Mouse (Mus musculus) spleen, embryonic (tissue): ENCODE measurements at regions not wholly inside any gene's neighbourhood (a gene's known extent, or its start where the extent isn't known, plus 50 kb on each side); places are given as distances from the start of the nearest gene placed in this dataset.

ENCODE experiments used
- CTCF ChIA-PET: fragments of 350-600 bp; sonication (Branson Sonifier 250); formaldehyde crosslinking; loops from one replicate; lab custom pipeline; 2022; lab: Charles Lee

DNA sequence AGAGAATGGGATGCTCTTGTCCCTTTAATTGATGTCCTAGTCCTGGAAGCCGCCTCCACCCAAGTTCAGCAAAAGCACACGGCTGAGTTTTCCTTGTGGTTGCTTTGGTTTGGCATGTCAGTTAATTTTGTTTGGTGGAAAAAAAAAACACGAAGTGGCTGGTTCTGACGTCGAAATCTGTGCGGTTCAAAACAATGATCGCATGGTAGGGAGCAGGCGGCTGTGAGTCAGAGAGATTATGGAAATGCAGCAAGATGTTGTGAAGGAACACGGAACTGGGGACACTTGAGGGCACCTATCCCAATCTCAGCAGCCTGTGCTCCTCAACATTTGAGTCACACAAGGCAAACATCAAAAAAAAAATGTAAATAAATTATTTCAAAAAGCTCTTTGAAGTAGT lies 266.1 kb downstream of the Gm826 start:
- CTCF ChIA-PET = no interaction called here

DNA sequence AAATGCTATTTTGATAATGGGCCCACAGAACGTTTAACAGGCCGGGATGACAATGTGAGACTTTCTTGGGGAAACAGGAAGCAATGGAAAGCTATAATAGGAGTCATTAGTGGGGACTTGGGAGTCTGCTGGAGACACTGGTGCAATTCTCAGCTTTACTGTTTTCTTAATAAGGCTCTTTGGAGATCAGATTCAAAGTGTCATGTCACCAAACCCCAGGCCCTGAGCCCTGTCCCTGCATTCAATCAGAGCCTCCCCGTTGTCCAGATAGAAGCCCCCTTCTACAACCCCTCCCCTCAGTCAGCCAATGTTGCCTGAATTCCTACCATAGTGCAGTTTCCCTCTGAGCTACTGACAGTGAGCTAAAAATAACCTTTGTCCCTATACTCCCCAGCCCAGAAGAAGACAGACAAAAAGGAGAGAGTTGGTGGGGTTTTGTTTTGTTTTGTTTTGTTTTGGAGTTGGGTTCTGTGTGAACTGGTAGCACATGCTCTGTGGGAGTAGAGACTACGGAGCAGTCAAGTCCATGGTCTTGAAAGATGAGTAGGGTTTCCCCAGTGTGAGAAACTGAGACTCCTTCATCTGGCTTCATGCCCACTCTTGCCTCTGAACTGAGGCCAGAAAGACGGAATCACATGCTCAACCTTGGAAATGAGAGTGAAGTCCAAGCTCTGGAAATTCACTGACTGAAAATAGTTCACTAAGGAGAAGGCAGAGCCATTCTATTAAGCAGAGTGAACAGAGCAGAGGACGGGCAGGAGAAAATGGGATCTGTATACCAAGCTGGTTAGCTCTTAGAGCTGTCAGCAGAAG lies 267.3 kb downstream of the Gm826 start:
- CTCF ChIA-PET = no interaction called here

DNA sequence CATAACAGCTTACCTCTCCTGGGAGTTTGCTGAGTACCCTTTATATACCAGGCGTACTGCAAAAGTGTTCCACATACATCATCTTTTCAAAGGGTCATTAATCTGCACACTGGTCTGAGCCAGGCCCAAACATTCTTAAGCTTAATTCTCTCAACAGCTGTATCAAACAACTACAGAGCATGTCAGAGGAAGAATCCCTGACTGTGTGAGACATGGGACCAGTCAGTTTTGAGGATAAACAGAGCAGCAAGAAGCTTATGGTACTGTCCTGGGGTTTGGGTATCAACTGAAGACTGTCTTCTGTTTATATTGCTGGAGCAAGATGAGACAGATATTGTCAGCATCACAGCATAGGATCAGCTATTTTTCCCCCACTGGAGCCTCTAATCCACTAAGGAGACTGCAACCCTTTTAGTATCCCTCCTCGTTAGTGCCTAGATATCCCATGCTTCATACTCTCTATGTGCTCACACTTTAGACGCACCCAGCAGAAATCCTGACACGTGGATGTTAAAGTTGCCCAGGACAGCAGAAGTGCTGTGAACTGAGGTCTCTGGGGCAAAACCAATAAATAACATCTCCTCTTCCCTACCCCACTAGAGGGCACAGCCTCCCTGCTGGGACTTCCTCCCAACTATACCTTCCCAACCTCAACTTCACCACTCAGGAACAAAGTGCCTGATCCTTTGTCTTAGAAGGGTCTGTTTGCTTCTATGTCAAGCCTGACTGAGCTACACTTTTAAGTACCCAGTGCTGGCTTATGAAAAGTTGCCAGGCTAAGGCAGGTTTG lies 271.6 kb downstream of the Gm826 start:
- CTCF ChIA-PET = no interaction called here

DNA sequence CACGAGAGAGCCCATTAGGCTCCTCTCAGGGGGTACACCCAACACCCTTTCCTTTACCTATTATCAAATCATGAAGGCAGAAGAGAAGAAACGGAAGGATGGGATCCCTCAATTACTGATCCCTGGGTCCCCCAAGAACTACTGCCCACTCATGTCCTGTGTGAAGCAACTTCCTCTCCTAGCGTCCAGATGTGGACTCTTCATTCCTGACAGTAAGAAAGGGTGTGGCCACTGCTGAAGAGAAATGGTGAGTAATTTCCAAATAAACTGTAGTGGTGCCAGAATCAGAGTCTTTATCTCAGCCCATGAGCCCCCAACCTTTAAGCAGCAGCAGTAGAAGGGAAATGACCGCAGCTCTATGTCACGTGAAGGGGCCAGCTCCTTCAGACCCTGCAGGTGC lies 273.9 kb downstream of the Gm826 start:
- CTCF ChIA-PET = no interaction called here

DNA sequence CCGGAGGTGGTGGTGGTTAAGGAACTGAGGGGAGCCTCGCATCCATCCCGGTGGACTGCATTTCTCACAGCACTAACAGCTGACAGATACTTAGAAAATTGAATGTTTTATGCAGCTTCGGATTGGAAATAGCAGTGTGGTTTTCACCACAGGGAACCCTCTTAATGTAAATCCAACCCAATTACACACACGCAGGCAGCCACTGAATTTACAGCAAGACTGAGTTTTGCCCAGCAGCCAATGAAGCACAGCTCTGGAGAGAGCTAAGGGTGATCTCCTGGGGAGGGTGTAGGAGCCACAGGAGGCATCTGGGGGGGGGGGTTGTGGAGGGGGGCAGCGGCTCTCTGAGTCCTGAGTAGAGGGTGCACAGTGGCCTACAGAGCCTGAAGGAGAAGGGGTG lies 276.8 kb downstream of the Gm826 start:
- CTCF ChIA-PET = no interaction called here

DNA sequence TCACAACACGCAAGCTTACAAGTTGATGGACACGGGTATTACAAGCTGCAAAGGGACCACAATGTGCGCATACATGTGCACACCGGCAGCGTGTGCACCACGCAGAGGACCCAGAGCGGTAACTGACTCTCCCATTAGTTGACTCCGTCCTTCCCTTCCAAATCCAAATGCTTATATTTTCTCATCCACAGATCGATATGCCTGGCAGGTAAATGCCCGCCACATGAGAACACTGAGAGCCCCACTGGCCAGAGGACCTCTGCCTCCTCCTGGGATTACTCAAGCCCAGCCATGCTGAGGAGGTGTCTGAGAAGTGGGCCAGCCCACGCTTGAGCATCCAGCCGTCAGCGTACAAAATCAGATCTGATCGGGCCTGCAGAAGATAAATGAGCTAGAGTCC lies 279.6 kb downstream of the Gm826 start:
- CTCF ChIA-PET = no interaction called here

DNA sequence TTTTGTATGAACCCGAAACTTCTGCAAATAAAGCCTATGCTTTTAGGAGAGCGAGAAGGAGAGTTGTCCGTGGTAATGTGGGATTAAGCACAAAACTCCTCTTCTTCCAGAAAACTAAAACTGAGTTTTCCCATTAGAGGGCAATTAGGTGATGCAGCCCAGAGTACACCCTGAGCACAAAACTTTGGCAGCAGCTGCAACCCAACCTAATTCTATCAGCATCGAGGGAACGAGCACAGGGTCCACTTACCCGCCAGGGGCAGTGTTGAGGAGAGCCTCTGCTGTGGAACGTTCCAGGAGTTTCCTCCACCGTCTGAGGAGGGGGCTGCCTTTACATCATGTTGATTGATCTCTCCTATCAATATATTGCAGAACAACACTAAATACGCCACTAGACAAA lies 285.7 kb downstream of the Gm826 start:
- CTCF ChIA-PET = interaction anchor here (0.7 kb wide), 1 partner anchor 401 kb away, joined by 4 read pairs; no protein-coding TSS in a partner anchor

DNA sequence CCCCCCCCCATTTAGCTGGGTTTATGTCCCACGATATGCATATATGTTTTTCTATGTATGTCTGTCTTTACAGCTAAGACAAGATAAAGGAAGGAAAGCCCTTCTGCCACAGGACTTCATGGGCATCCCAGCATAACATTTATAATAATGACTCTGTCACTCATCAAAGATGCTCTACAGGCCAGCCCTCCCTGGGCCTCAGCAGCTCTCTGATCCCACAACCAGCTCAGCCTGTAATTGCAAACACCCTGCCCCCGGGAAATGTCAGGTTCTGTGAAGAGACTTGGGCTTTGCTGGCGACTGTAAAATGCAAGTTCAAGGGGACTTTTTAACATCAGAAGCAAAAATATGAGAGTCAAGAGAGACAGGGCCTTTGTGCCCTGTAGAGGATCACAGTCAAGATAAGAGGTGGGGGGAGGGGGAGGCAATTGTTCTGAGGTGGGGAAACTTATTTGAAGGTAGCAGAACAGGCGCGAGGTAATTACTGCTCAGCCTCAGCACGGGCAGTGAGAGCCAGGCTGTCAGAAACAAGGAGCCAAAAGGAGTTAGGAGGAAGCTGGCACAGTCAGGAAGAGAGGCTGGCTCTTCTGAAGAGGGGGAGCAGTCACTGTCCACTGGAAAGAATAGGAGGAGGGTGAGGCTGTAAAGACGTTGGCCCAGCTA lies 286.9 kb downstream of the Gm826 start:
- CTCF ChIA-PET = no interaction called here

DNA sequence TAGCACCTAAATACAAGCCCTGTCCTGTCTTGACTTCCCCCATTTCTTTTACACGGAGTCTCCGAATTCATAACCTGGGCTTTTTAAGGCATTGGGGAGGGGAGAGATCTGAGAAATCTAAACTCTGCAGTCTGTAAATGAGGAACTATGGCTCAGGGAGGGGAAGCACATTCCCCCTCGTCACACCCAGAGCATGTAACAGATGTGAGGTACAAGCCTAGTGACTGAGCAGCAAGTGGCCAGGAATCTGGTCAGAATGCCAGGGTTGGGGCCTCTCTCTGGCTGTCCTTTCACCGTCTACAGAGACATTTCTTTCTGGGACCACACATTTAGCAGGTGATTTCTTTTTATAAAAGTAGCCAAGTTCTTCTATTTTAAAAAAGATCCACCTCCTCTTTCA lies 289.4 kb downstream of the Gm826 start:
- CTCF ChIA-PET = no interaction called here

DNA sequence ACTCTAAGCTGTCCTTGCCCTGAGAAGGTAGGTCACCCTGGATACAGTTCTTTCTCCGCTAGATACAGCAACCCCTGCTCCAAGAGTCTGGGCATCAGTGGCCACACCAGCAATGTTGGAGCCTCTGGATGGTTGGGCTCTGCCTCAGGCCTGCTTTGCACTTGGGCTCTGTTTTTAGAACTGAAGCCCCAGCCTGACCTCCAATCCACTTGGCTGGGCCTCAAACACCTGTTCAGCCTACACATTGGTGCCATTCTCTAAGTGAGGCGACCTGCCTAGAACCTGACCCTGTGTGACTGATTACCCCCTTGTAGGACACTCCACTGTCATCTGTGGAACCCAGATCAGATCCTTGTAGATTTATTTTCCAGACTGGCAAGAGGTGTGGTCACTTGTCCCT lies 289.8 kb downstream of the Gm826 start:
- CTCF ChIA-PET = no interaction called here

DNA sequence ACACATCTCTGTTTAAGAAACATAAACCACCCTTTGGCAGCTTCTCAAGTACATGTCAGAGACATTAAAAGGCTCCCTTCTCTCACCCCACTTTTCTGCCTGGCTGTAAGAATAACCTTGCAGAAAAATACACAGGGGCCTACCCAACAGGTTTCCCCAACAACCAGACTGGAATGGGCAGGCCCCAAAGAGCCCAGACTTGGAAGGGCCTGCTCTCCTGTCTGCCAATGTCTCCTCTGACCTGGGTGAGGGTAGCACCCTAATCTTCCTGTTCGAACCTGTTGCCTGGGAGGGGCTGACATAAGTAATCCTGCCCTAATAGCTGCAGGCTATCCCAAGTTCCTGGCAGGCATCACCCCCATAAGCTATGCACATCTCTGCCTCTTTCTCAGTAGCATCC lies 304.5 kb downstream of the Gm826 start:
- CTCF ChIA-PET = no interaction called here

DNA sequence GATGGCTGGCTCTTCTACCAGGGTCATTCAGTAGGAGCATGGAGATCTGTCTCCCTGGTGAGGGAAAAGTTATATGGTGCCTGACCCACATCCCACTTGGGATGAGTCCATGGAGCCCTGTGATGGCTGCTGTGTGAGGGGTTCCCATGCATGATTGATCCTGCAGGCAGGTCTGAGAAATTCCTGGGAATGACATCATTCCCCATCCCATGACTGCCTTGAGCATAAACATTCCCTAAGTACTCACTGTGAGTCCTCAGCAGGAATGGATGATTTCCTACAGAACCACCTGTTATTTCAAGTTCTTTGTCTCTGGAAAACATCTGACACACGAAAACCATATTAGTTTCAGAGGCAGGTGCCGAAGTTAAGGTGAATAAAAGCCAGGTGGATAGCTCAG lies 305.5 kb downstream of the Gm826 start:
- CTCF ChIA-PET = no interaction called here

DNA sequence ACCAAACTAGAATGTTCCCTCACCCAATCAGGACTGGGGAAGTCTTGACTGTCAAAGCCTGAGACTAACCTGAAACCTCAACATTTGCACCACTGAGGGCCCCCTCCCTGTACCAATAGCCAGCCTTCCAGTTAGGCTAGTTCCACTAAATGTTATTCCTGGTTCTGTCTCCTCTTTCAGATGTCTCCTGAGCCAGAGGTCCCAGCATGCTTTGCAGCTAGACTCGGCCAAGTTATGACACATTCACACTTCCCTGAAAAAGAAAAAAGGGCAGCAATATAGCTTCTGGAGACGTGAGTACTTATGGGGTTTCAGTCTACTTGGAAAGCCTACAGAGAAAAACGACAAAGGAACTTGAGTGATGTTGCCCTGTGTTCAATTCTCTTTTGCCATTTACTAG lies 308.1 kb downstream of the Gm826 start:
- CTCF ChIA-PET = no interaction called here

DNA sequence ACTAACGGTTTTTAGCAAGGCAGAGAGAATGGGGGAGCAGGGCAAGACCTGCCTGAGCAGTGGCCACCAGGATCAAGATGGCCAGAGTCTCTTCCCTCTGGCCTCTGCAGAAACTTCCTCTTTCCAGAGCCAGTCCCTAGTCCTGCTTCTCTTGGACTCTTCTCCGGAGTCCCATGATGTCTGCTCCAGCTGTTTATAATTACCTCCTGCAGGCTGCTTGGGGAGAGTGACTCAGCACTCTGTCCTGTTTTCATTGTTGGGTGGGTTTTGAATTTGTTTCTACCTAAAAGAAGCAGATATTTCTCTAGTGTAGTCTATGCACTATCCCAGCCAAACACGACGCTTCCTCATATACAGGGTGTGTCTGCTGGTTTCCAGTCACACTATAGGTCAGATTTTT lies 312.4 kb downstream of the Gm826 start:
- CTCF ChIA-PET = no interaction called here

DNA sequence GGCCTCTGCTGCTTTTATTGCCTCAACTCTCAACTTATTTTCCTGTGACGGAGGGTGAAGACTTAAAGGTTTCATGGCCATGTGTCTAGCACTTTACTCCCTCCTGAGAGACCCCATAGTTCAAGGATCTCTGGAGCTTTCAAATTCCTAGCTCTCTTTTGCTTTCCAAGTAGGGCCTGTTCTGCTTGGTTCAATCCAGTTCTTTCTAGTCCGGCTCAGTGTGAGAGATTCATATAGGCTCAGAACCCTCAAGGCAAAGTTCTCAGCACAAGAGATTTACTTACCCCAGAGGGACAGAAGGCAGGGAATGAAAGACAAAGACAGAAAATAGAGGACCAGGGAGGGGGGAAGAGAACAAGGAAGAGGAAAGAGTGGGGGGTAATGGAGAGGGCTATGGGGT lies 313.1 kb downstream of the Gm826 start:
- CTCF ChIA-PET = no interaction called here

DNA sequence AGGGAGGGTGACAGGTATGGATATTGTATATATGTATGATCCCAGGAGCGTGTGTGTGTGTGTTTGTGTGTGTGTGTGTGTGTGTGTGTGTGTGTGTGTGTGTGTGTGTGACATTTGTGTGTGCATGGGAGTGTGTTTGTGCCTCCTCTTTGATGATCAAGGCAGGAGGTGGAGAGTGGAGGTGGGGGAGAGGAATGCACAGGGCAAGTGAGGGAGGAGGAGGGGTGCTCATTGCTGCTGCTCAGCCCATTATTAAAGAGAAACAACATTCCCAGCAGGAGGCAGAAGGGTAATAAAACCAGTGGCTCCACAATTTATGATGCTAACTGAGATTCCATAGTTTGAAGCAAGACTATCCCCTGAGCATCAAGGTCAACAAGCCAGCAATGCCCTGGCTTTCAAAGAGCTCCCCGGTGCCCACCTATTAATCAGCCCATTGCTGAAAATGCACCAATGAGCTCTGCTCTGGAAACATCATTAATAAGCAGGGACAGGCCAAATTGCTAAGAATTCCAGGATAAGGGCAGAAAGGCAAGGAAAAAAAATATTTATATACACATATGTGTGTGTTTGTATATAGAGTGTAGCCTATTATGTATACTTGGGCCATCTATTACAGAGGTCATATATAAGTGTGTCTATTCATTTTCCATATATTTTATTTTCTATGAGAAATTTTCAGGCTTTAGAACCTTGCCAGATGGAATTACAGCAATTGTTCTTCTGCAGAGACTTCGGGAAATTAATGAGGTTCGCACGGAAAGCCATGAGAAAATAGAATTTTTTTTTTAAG lies 316.7 kb downstream of the Gm826 start:
- CTCF ChIA-PET = no interaction called here

DNA sequence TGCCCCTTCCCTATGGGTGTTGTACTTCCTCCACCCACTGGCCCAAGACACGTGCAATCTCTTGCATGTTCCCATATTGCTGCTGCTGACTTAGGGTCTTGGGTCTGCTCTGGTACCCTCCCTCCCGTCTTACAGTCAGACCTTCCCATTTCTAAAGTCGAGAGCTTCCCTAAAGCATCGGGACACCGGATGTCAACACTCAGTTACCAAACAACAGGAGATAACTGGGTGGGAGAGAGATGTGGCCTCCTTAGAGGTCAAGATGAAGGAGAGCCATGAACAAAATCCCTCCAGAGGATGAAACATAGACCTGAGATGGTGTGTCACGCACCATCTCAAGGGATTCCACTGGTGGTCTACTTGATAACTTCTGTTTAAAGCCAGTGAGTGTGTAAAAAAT lies 322.5 kb downstream of the Gm826 start:
- CTCF ChIA-PET = no interaction called here

DNA sequence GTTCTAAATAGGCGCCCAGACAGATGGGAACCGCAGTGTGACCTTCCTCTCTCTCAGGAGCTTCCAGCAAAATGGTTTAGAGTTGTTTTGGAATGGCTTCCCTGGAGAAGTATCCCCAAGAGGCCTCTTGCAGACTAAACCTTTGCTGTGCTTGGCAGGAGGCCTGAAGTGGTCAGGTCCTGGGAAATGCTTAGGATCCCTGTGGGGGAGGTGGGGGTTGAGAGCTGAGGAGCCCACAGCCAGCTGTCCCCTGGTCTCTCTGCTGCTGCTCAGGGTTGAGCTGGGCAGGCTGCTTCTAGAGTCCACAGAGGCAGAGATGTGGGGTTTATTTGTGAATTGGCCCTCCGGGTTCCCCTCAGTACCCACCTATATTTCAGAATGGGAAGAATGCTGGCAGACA lies 331.3 kb downstream of the Gm826 start:
- CTCF ChIA-PET = no interaction called here

DNA sequence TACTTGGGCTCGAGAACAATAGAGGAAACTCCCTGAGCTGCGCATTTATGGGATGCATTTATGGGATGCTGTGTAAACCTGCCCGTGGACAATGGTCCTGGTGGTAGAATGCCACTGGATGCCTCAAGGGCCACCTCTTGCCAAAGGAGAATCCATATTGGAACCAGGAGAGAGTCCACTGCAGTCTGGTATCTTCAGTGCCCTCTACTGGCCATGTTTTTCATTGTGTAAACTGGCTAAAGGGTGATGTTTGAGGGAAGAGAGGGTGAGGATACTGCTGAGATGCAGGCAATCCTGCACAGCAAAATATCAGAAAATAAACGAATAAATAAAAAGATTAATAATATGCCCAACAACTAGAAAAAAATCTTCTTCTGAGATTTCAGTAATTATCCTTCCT lies 333.5 kb downstream of the Gm826 start:
- CTCF ChIA-PET = no interaction called here

DNA sequence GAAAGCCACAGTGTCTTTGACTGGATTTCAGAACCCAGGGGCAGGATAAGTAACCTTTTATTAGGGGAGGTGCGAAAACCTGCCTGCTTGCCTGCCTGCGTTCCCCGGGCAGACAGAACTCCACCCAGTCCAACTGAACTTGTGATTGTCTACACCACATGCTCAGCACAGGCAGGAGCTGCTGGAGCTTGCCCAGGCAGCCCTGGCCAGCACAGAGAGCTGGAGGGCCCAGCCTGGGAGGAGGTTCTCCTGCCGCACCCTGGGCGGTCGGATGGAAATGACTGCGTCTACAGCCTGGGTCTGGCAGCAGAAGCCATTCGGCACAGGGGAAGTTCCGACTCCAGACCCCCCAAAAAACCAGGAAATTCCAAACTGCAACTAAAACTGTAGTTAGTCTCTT lies 336.6 kb downstream of the Gm826 start:
- CTCF ChIA-PET = no interaction called here

DNA sequence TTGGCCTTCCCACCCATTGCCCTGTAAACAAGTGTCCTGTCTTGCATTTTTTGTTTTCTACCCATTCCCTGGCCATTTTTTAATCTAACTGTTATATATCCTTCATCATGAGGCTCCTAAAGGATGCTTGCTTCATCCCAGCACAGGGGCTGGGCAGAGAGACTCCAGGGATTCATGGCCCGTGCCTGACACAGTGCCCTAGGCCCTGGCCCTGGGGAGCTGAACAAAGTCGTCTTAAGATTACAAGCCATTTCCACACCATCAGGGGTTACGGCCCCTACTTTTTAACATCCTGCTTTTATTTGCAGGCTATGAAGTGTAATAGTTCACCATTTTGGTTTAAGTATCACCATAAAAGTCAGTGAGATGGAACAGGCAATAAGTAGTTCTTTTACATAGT lies 339.5 kb downstream of the Gm826 start:
- CTCF ChIA-PET = no interaction called here

DNA sequence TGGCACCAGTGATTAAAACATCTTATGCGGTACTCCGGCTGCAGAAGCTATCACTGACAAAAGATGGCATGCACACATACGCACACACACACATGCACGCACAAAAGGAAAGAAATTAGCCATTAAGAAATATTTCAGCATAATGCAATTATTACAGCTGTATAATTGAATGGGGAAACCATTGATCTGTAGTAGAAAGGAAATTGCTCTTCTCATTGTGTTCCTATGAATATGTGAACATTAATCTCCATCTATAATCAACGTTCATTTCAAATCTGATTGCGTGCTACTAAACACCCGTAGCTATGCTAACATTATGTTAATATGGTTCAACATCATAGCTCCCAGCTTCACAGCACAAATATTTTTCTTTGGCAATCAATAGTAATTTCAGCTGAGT lies 347.2 kb downstream of the Gm826 start:
- CTCF ChIA-PET = no interaction called here
